Mouse (Mus musculus) stomach, embryonic 14.5 days (tissue): ENCODE results near the gene Dolpp1. TPM values are rescaled to one million over a fixed set of nuclear protein-coding genes. Genes with fewer than 3 reads are reported as not detected.
A peak's percentile ranks its signal among the peaks of the same experiment; 100 is the strongest.

ENCODE experiments used
- ATAC-seq: fragments of 200-750 bp; cut with Nextera tagmentation; 2 replicates; pipeline ENCODE4 v1.8.0; 2017; ENCODE audit warnings: low read depth, moderate TSS enrichment; ENCODE audit not compliant: insufficient number of reproducible peaks, insufficient read depth, low FRiP score
- H3K27ac ChIP-seq: fragments of 300-500 bp; sonication (generic); 2 replicates; pipeline ENCODE4 v1.5.1; 2014; ENCODE audit warnings: mild to moderate bottlenecking, low read length, moderate library complexity, mixed read lengths
- H3K27me3 ChIP-seq: fragments of 300-500 bp; sonication (generic); 2 replicates; pipeline ENCODE4 v1.6.1; 2014; ENCODE audit warnings: low read length, control low read depth, mixed read lengths; ENCODE audit not compliant: control insufficient read depth, insufficient read depth
- H3K36me3 ChIP-seq: fragments of 300-500 bp; sonication (generic); 2 replicates; pipeline ENCODE4 v1.6.1; 2014; ENCODE audit warnings: mild to moderate bottlenecking, control low read depth, low read length, moderate library complexity, mixed read lengths; ENCODE audit not compliant: control insufficient read depth, insufficient read depth
- H3K4me1 ChIP-seq: fragments of 300-500 bp; sonication (generic); 2 replicates; pipeline ENCODE4 v1.6.1; 2014; ENCODE audit warnings: low read length, control low read depth, mixed read lengths; ENCODE audit not compliant: control insufficient read depth, insufficient read depth
- H3K4me2 ChIP-seq: fragments of 300-500 bp; sonication (generic); replicated peaks from 2 replicates; pipeline ENCODE4 v1.6.1; 2014; ENCODE audit warnings: low read depth, low read length, control low read depth
- H3K4me3 ChIP-seq: fragments of 300-500 bp; sonication (generic); 2 replicates; pipeline ENCODE4 v1.5.1; 2014; ENCODE audit warnings: low read depth, low read length, control low read depth
- H3K9ac ChIP-seq: fragments of 300-500 bp; sonication (generic); replicated peaks from 2 replicates; pipeline ENCODE4 v1.6.1; 2014; ENCODE audit warnings: low read depth, mild to moderate bottlenecking, control low read depth, low read length, moderate library complexity, mixed read lengths
- H3K9me3 ChIP-seq: fragments of 300-500 bp; sonication (generic); 2 replicates; pipeline ENCODE4 v1.6.1; 2016; ENCODE audit warnings: low read depth, low read length, control low read depth; ENCODE audit not compliant: control insufficient read depth
- WGBS: fragments of 180-500 bp; shearing (Covaris S2); extraction: QIAGEN DNeasy Blood & Tissue Kit; methylation state at CpG from one replicate; pipeline ENCODE4 v1.1.7; 2014; 5-methylcytosine and 5-hydroxymethylcytosine counted together
- polyA plus RNA-seq: library from polyadenylated mRNA; unstranded; fragments of >200 nt; fragmentation: Nextera tagmentation; extraction: Ambion mirVana; gene quantifications from 2 replicates; pipeline ENCODE4 v1.2.1, GENCODE M21; 2014

Dolpp1 gene
- polyA plus RNA-seq, 1 experiment from 2014 or later = 35.8 TPM

- H3K9me3 ChIP-seq = no peaks in the 10 kb centered on the region
- no peak overlapping the region for H3K4me2 ChIP-seq
- 62% methylated on average over 9 of the region's 9 CpGs for WGBS
- no peak overlapping the region for H3K9ac ChIP-seq
- H3K27me3 ChIP-seq = no peaks in the 10 kb centered on the region
- peaks cover 17% of the 10 kb centered on the region; the same call in 1 of the 2 replicates for H3K36me3 ChIP-seq
- peak overlapping the region; percentile 64; the same call in 1 of the 2 replicates for H3K27ac ChIP-seq
- no peak overlapping the region for H3K4me3 ChIP-seq
- no peak for ATAC-seq
- H3K4me1 ChIP-seq = peaks cover 34% of the 10 kb centered on the region
Observed at GRCm38 (mm10) chr2:30356906-30357305, 35.1 kb upstream of the Dolpp1 start.

GRCm38 (mm10) chr2:30357552-30358510, 34.2 kb upstream of the Dolpp1 start:
- H3K4me1 ChIP-seq = peaks cover 34% of the 10 kb centered on the region
- WGBS = 50% methylated on average over 8 of the region's 8 CpGs
- H3K27me3 ChIP-seq = no peaks in the 10 kb centered on the region
- peak overlapping the region; percentile 64 for H3K4me3 ChIP-seq
- peaks cover 10% of the 10 kb centered on the region; the same call in 1 of the 2 replicates for H3K36me3 ChIP-seq
- H3K9ac ChIP-seq = no peak overlapping the region; the same call in 1 of the 2 replicates
- peak overlapping the region; percentile 93 for H3K4me2 ChIP-seq
- H3K27ac ChIP-seq = peak overlapping the region; percentile 64
- no peaks in the 10 kb centered on the region for H3K9me3 ChIP-seq
- ATAC-seq = no peak

GRCm38 (mm10) chr2:30358533-30359531, 33.2 kb upstream of the Dolpp1 start, which contains the start of gene Sh3glb2:
Sh3glb2 (minus strand) TSS chr2:30359337.
- Histone ChIP-seq H3K27me3 (no peaks in the 10 kb centered on the region), H3K9me3 (no peaks in the 10 kb centered on the region), H3K4me2 (peak within 1 kb of the TSS; percentile 93), H3K9ac (peak within 1 kb of the TSS; percentile 59), H3K4me1 (peaks cover 34% of the 10 kb centered on the region), H3K36me3 (peaks cover 4% of the 10 kb centered on the region; the same call in 1 of the 2 replicates), H3K27ac (peak within 1 kb of the TSS; percentile 64; the same call in 1 of the 2 replicates), H3K4me3 (peak within 1 kb of the TSS; percentile 64)
- peak; percentile 56 for ATAC-seq
- 2% methylated on average over 72 of the region's 73 CpGs for WGBS

GRCm38 (mm10) chr2:30360626-30361025, 31.4 kb upstream of the Dolpp1 start:
- 48% methylated on average over 10 of the region's 10 CpGs for WGBS
- Histone ChIP-seq H3K4me3 (no peak overlapping the region), H3K36me3 (no peaks in the 10 kb centered on the region), H3K9ac (no peak overlapping the region), H3K4me2 (no peak overlapping the region), H3K4me1 (peaks cover 37% of the 10 kb centered on the region), H3K27me3 (no peaks in the 10 kb centered on the region), H3K27ac (no peak overlapping the region), H3K9me3 (no peaks in the 10 kb centered on the region)
- no peak for ATAC-seq

- H3K9me3 ChIP-seq = no peaks in the 10 kb centered on the region
- no peak for ATAC-seq
- 77% methylated on average over 5 of the region's 5 CpGs for WGBS
Observed at GRCm38 (mm10) chr2:30362865-30363264, 29.2 kb upstream of the Dolpp1 start.

GRCm38 (mm10) chr2:30363773-30364650, 28.0 kb upstream of the Dolpp1 start, which contains the start of gene Miga2:
Miga2 (plus strand) TSS chr2:30364233.
- Histone ChIP-seq H3K36me3 (peaks cover 15% of the 10 kb centered on the region), H3K9ac (peak within 1 kb of the TSS; percentile 82), H3K9me3 (no peaks in the 10 kb centered on the region), H3K4me3 (peak within 1 kb of the TSS; percentile 95), H3K4me2 (peak within 1 kb of the TSS; percentile 91), H3K27ac (peak within 1 kb of the TSS; percentile 63; the same call in 1 of the 2 replicates), H3K27me3 (no peaks in the 10 kb centered on the region), H3K4me1 (peaks cover 10% of the 10 kb centered on the region; the same call in 1 of the 2 replicates)
- WGBS = under 1% methylated on average over 54 of the region's 54 CpGs
- ATAC-seq = peak; percentile 99

More at GRCm38 (mm10) chr2:30362865-30363264, 29.2 kb upstream of the Dolpp1 start:
- Histone ChIP-seq H3K4me3 (no peak overlapping the region), H3K4me1 (peaks cover 17% of the 10 kb centered on the region; the same call in 1 of the 2 replicates), H3K27ac (no peak overlapping the region), H3K27me3 (no peaks in the 10 kb centered on the region), H3K36me3 (peaks cover 4% of the 10 kb centered on the region), H3K4me2 (no peak overlapping the region), H3K9ac (no peak overlapping the region)

- Histone ChIP-seq H3K9ac (peak overlapping the region; percentile 82; the same call in 1 of the 2 replicates), H3K36me3 (peaks cover 27% of the 10 kb centered on the region), H3K4me1 (peaks cover 10% of the 10 kb centered on the region; the same call in 1 of the 2 replicates), H3K27me3 (no peaks in the 10 kb centered on the region), H3K27ac (no peak overlapping the region), H3K4me3 (no peak overlapping the region), H3K4me2 (peak overlapping the region; percentile 91), H3K9me3 (no peaks in the 10 kb centered on the region)
- WGBS = 81% methylated on average over 2 of the region's 2 CpGs
- no peak for ATAC-seq
Observed at GRCm38 (mm10) chr2:30365281-30366069, 26.6 kb upstream of the Dolpp1 start.
